Mouse (Mus musculus): Measurements from ENCODE around the gene Mrpl37.
A peak's percentile ranks its signal among the peaks of the same experiment; 100 is the strongest.

Mrpl37 gene

GRCm38 (mm10) chr4:107017257-107017656 is 49.4 kb downstream of the Mrpl37 start:
- no peak for DNase-seq (ENCODE audit: low read depth)

GRCm38 (mm10) chr4:107015971-107016511 is 50.6 kb downstream of the Mrpl37 start:
- no peak for DNase-seq (ENCODE audit: low read depth)

- DNase-seq (ENCODE audit: low read depth) = no peak
Measured at GRCm38 (mm10) chr4:107013817-107014260, 52.8 kb downstream of the Mrpl37 start.

GRCm38 (mm10) chr4:107013119-107013816 is 53.4 kb downstream of the Mrpl37 start:
- no peak for DNase-seq (ENCODE audit: low read depth)

- DNase-seq (ENCODE audit: low read depth) = no peak
Measured at GRCm38 (mm10) chr4:107012574-107012973, 54.1 kb downstream of the Mrpl37 start.

- DNase-seq (ENCODE audit: low read depth) = no peak
Measured at GRCm38 (mm10) chr4:107012005-107012478, 54.6 kb downstream of the Mrpl37 start.

GRCm38 (mm10) chr4:107011325-107012004 is 55.2 kb downstream of the Mrpl37 start:
- DNase-seq (ENCODE audit: low read depth) = no peak

- DNase-seq (ENCODE audit: low read depth) = no peak
Measured at GRCm38 (mm10) chr4:107009548-107009947, 57.1 kb downstream of the Mrpl37 start.

- peak; percentile 53 for DNase-seq (ENCODE audit: low read depth)
Measured at GRCm38 (mm10) chr4:107008161-107008560, 58.5 kb downstream of the Mrpl37 start.

GRCm38 (mm10) chr4:107007359-107007758 is 59.3 kb downstream of the Mrpl37 start:
- no peak for DNase-seq (ENCODE audit: low read depth)

- no peak for DNase-seq (ENCODE audit: low read depth)
Measured at GRCm38 (mm10) chr4:107006807-107007206, 59.9 kb downstream of the Mrpl37 start.

- no peak for DNase-seq (ENCODE audit: low read depth)
Measured at GRCm38 (mm10) chr4:107006229-107006628, 60.4 kb downstream of the Mrpl37 start.

Measured in c-Kit-positive CD71-positive TER-119-negative erythroid progenitor cells, embryonic 14.5 days (primary cell).